Mouse (Mus musculus) heart, adult 2 months (tissue): ENCODE measurements around the gene Golga1. TPM values are rescaled to one million over a fixed set of nuclear protein-coding genes. Genes with fewer than 3 reads are reported as not detected.
"Not testable (repeated sequence)": the region's sequence is repeated elsewhere in the genome, so short reads cannot be mapped to it uniquely, and the experiment has no call there.

Source experiments
- DNase-seq, 2 experiments: peaks; one replicate each; pipeline ENCODE4 v3.0.0; 2021
- H3K27ac ChIP-seq: fragments of 200-600 bp; 2 replicates; pipeline ENCODE4 v1.8.1; 2022
- H3K27me3 ChIP-seq: fragments of 200-500 bp; 2 replicates; pipeline ENCODE4 v1.6.1; 2012; ENCODE audit warnings: mild to moderate bottlenecking, low read length, inconsistent platforms, mixed read lengths; ENCODE audit not compliant: control insufficient read depth, insufficient read depth
- H3K36me3 ChIP-seq: fragments of 200-500 bp; 2 replicates; pipeline ENCODE4 v1.6.1; 2012; ENCODE audit warnings: low read length, inconsistent platforms; ENCODE audit not compliant: control insufficient read depth, insufficient read depth
- H3K4me1 ChIP-seq: fragments of 200-500 bp; 2 replicates; pipeline ENCODE4 v1.6.1; 2011; ENCODE audit warnings: low read length; ENCODE audit not compliant: control insufficient read depth, insufficient read depth
- H3K4me3 ChIP-seq: fragments of 200-600 bp; 2 replicates; pipeline ENCODE4 v1.8.1; 2022
- H3K79me2 ChIP-seq: fragments of 200-500 bp; replicated peaks from 2 replicates; pipeline ENCODE4 v1.6.1; 2012; ENCODE audit warnings: mild to moderate bottlenecking, inconsistent platforms, low read length, moderate library complexity, mixed read lengths; ENCODE audit not compliant: control insufficient read depth, insufficient read depth
- H3K9ac ChIP-seq: fragments of 200-500 bp; 2 replicates; pipeline ENCODE4 v1.6.1; 2012; ENCODE audit warnings: low read depth, mild to moderate bottlenecking, control low read depth, inconsistent platforms, low read length, mixed read lengths
- CTCF ChIP-seq: fragments of 200-600 bp; IDR thresholded peaks from 2 replicates; pipeline ENCODE4 v1.8.1; 2022; ENCODE audit warnings: antibody characterized with exemption, mild to moderate bottlenecking, moderate library complexity
- EP300 ChIP-seq: fragments of 200-500 bp; IDR thresholded peaks from 2 replicates; pipeline ENCODE4 v1.6.1; 2011; ENCODE audit warnings: low read depth, low read length, control low read depth; ENCODE audit not compliant: insufficient read depth
- POLR2A ChIP-seq: fragments of 200-500 bp; IDR thresholded peaks from 2 replicates; pipeline ENCODE4 v1.6.1; 2011; ENCODE audit warnings: mild to moderate bottlenecking, low read depth, low read length, control low read depth; ENCODE audit not compliant: insufficient read depth
- WGBS: fragments of 180-500 bp; shearing (Covaris S2); methylation state at CpG from one replicate; pipeline ENCODE4 v1.1.7; 2018; 5-methylcytosine and 5-hydroxymethylcytosine counted together
- intact Hi-C: fragments of 180-260 bp; cut with DNase I; formaldehyde crosslinking; loops from one replicate; pipeline ENCODE4 v1.15.1; 2025
- long read RNA-seq: library from polyadenylated mRNA; stranded (forward); transcript quantifications from one replicate; pipeline ENCODE4 v2.0.0, GENCODE M21; 2021
- polyA plus RNA-seq: library from polyadenylated mRNA; depleted of rRNA; stranded (reverse); fragments of >200 nt; gene quantifications from 2 replicates; pipeline ENCODE4 v1.2.3, GENCODE M21; 2012; rRNA removed
- total RNA-seq, 2 experiments: library from RNA; stranded (reverse); gene quantifications; 2 replicates each; pipeline ENCODE4 v1.2.3; 2021

Golga1 gene
- 10 to 100 TPM; 13.4 to 14.0 TPM for total RNA-seq
- 7.6 and 18.3 TPM in 2 replicates for polyA plus RNA-seq
- long read RNA-seq, full-length matches to known transcripts: 3 of 7 reads
- long read RNA-seq, partial matches to known transcripts: 0 of 7 reads
- long read RNA-seq, other reads (novel, unspliced or antisense): 4 of 7 reads

DNA sequence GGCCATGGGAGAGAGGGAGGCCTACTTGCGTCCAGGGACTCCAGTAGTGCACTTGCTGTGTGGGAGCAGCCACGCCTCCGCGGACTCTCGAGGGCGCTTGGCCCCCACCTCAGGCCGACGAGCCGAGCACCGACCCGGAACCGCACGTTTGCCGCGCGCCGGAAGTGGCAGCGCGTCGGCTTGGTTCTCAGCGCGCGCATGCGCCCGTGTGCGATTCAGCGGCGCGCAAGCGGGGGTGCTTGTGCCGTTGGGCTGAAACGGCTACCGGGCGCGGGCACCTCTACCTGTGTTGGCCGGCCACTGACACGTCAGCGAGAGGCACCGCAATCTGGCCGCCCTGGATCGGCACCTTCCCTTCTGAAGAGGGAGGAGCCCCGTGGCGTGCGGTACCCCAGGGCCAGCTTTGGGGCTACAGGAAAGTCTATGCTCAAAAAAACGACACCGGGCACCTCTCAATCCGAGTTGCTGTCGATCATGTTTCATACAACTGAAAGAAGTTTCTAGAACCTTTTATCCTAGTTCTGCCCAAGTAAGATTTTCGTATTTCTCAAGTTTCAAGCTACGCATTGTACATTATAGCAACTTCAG lies at the start of gene Golga1:
TSS of gene Golga1 (minus strand) at position 142 of the 588 bp plus-strand sequence.
- Histone ChIP-seq H3K4me3 (peak within 1 kb of the TSS; percentile 90), H3K4me1 (no peaks in the 10 kb centered on the region), H3K36me3 (peaks cover 5% of the 10 kb centered on the region; the same call in 1 of the 2 replicates), H3K9ac (peak within 1 kb of the TSS; percentile 94), H3K79me2 (no peaks in the 10 kb centered on the region), H3K27ac (peak within 1 kb of the TSS; percentile 94), H3K27me3 (no peaks in the 10 kb centered on the region)
- under 1% methylated on average over 50 of the region's 50 CpGs for WGBS
- TF ChIP-seq POLR2A: peak; percentile 89
- no peak for TF ChIP-seq CTCF
- TF ChIP-seq EP300: 0 out of 2 replicates have a peak, but pooled peaks have one; percentile 17
- DNase-seq: peak; percentile 91 to 93
- intact Hi-C loops: loop anchor here (2.0 to 5.0 kb wide), 2 partner anchors 58 to 125 kb away; partner anchors contain the start of genes Arpc5l, Rpl35 and Scai

DNA sequence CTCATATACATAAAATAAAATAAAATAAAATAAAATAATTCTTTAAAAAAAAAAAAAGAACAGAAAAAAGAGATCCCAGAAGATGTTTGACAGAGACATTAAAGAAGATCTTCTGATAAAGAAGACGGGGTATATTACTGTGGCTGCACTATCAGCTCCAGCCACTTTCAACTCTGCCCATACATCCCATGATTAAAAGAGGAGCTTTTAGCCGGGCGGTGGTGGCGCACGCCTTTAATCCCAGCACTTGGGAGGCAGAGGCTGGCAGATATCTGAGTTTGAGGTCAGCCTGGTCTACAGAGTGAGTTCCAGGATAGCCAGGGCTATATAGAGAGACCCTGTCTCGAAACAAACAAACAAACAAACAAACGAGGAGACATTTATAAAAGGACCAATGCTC lies 48.8 kb upstream of the Golga1 start:
- TF ChIP-seq CTCF (no peak), POLR2A (no peak), EP300 (no peak)
- no peaks in the 10 kb centered on the region for H3K79me2 ChIP-seq
- no peak overlapping the region for H3K9ac ChIP-seq
- WGBS: 96% methylated on average over 7 of the region's 7 CpGs
- DNase-seq: no peak
- H3K4me3 ChIP-seq: no peak overlapping the region
- H3K27ac ChIP-seq: no peak overlapping the region
- no peaks in the 10 kb centered on the region for H3K27me3 ChIP-seq
- peaks cover 2% of the 10 kb centered on the region; the same call in 1 of the 2 replicates for H3K36me3 ChIP-seq
- no peaks in the 10 kb centered on the region for H3K4me1 ChIP-seq
- intact Hi-C loops: no loop called here

DNA sequence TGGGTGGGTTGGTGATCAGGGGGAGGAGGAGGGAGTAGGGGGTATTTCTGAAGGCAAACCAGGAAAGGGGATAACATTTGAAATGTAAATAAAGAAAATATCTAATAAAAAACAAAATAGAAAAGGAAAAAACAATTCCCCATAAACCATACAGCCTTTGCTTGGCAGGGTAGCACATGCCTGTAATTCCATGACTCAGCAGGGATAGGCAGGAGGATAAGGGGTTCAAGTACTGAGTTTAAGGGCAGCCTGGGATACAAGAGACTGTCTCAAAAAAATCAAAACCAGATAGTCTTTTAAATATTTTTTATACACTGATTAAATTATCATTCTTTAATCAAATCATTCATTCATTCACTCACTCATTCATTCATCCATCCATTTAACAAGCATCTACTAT lies 45.2 kb upstream of the Golga1 start:
- no peak overlapping the region for H3K27ac ChIP-seq

DNA sequence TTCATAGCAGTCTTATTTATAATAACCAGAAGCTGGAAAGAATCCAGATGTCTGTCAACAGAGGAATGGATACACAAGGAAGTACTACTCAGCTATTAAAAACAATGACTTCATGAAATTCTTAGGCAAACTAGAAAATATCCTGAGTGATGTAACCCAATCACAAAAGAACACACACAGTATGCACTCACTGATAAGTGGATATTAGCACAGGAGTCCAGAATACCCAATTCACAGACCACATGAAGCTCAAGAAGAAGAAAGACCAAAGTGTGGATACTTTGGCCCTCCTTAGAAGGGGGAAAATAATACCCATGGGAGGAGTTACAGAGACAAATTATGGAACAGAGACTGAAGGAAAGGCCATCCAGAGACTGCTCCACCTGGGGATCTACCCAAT lies 44.4 kb upstream of the Golga1 start:
- intact Hi-C loops, DNase-seq, H3K27ac ChIP-seq, H3K4me1 ChIP-seq, H3K36me3 ChIP-seq, H3K79me2 ChIP-seq, H3K9ac ChIP-seq, H3K27me3 ChIP-seq, H3K4me3 ChIP-seq: not testable (repeated sequence)

More for the DNA sequence above, 45.2 kb upstream of the Golga1 start:
- no peaks in the 10 kb centered on the region for H3K27me3 ChIP-seq
- H3K4me1 ChIP-seq: no peaks in the 10 kb centered on the region
- no peak for DNase-seq
- no peak for TF ChIP-seq EP300
- no peak for TF ChIP-seq CTCF
- TF ChIP-seq POLR2A: no peak
- H3K4me3 ChIP-seq: no peak overlapping the region
- H3K9ac ChIP-seq: no peak overlapping the region
- H3K79me2 ChIP-seq: no peaks in the 10 kb centered on the region
- intact Hi-C loops: no loop called here
- H3K36me3 ChIP-seq: no peaks in the 10 kb centered on the region

DNA sequence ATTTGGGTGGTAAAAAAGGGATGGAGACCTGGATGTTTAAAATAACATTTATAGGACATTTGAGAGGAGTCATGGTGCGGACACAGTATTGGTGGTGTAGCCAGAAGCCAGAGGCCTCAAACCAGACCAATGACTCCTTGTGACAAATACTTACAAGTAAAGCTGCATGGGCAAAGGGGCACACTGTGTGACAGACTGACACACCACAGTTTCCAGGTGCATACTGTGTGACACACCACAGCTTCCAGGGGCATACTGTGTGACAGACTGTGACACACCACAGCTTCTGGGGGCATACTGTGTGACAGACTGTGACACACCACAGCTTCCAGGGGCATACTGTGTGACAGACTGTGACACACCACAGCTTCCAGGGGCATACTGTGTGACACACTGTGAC lies 34.6 kb upstream of the Golga1 start:
- intact Hi-C loops: not testable (repeated sequence)
- 92% methylated on average over 1 of the region's 1 CpGs for WGBS

DNA sequence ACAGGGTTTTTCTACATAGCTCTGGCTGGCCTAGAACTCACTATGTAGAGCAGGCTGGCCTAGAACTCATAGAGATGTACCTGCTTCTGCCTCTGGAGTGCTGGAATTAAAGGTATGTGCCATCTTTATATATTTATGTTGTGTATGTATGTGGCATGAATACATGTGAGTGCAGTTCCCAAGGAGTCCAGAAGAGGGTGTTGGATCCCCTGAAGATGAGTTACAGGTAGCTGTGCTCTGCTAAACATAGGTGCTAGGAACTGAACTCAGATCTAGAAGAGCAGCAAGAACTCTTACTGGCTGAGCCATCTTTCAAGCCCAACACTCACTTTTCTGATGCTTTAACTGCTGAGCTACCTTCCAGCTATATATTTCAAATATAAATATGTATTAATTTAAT lies 32.7 kb upstream of the Golga1 start:
- H3K9ac ChIP-seq: no peak overlapping the region
- H3K4me1 ChIP-seq: no peaks in the 10 kb centered on the region
- H3K79me2 ChIP-seq: no peaks in the 10 kb centered on the region
- no peaks in the 10 kb centered on the region for H3K27me3 ChIP-seq
- TF ChIP-seq EP300: no peak
- TF ChIP-seq CTCF: peak; percentile 45
- TF ChIP-seq POLR2A: no peak
- H3K36me3 ChIP-seq: no peaks in the 10 kb centered on the region
- no peak overlapping the region for H3K4me3 ChIP-seq
- intact Hi-C loops: no loop called here
- no peak for DNase-seq
- no peak overlapping the region for H3K27ac ChIP-seq

More for the DNA sequence above, 34.6 kb upstream of the Golga1 start:
- H3K79me2 ChIP-seq, H3K36me3 ChIP-seq, H3K9ac ChIP-seq, H3K4me1 ChIP-seq, H3K4me3 ChIP-seq, H3K27me3 ChIP-seq, H3K27ac ChIP-seq, DNase-seq: not testable (repeated sequence)
